Mouse (Mus musculus): ENCODE measurements at regions not wholly inside any gene's neighbourhood (a gene's known extent, or its start where the extent isn't known, plus 50 kb on each side); places are given as distances from the start of the nearest gene placed in this dataset.

GRCm38 (mm10) chr3:129445961-129446360 is 86.2 kb upstream of the Elovl6 start:
- intact Hi-C loops (cut with DNase I) = no loop called here

- intact Hi-C loops (cut with DNase I) = no loop called here
These were observed 82.2 kb upstream of the Elovl6 start for GRCm38 (mm10) chr3:129449928-129450327.

GRCm38 (mm10) chr3:129450671-129451070 is 81.5 kb upstream of the Elovl6 start:
- intact Hi-C loops (cut with DNase I) = no loop called here

- intact Hi-C loops (cut with DNase I) = no loop called here
These were observed 62.1 kb upstream of the Elovl6 start for GRCm38 (mm10) chr3:129470088-129470487.

- intact Hi-C loops (cut with DNase I) = no loop called here
These were observed 60.8 kb upstream of the Elovl6 start for GRCm38 (mm10) chr3:129471332-129471731.

- intact Hi-C loops (cut with DNase I) = no loop called here
These were observed 60.1 kb upstream of the Elovl6 start for GRCm38 (mm10) chr3:129472008-129472407.

GRCm38 (mm10) chr3:129474451-129474850 is 57.7 kb upstream of the Elovl6 start:
- intact Hi-C loops (cut with DNase I) = no loop called here

GRCm38 (mm10) chr3:129476250-129476649 is 55.9 kb upstream of the Elovl6 start:
- intact Hi-C loops (cut with DNase I) = no loop called here

- intact Hi-C loops (cut with DNase I) = no loop called here
These were observed 54.1 kb upstream of the Elovl6 start for GRCm38 (mm10) chr3:129478093-129478492.

- intact Hi-C loops (cut with DNase I) = no loop called here
These were observed 50.9 kb upstream of the Elovl6 start for GRCm38 (mm10) chr3:129481293-129481692.

All from adrenal gland (tissue).